Mouse (Mus musculus) cerebellum, adult 2 months (tissue): ENCODE measurements at regions not wholly inside any gene's neighbourhood (a gene's known extent, or its start where the extent isn't known, plus 50 kb on each side); places are given as distances from the start of the nearest gene placed in this dataset.

Source experiments
- DNase-seq, 2 experiments: peaks; one replicate each; pipeline ENCODE4 v3.0.0; 2021
- H3K27ac ChIP-seq: fragments of 200-500 bp; 2 replicates; pipeline ENCODE4 v1.5.1; 2012; ENCODE audit warnings: low read length, control low read depth, inconsistent platforms; ENCODE audit not compliant: insufficient read depth
- H3K27me3 ChIP-seq: fragments of 200-500 bp; 2 replicates; pipeline ENCODE4 v1.6.1; 2012; ENCODE audit warnings: inconsistent platforms, mild to moderate bottlenecking, low read length, moderate library complexity; ENCODE audit not compliant: control insufficient read depth, insufficient read depth
- H3K4me1 ChIP-seq: fragments of 200-500 bp; 2 replicates; pipeline ENCODE4 v1.6.1; 2011; ENCODE audit warnings: low read length; ENCODE audit not compliant: control insufficient read depth, insufficient read depth
- H3K4me3 ChIP-seq: fragments of 200-500 bp; replicated peaks from 2 replicates; pipeline ENCODE3; 2011; ENCODE audit warnings: mild to moderate bottlenecking, low read depth, low read length, control low read depth; ENCODE audit not compliant: insufficient read depth
- CTCF ChIP-seq: fragments of 200-500 bp; IDR thresholded peaks from 2 replicates; pipeline ENCODE4 v1.5.1; 2011; ENCODE audit warnings: low read depth, mild to moderate bottlenecking, control low read depth, low read length, moderate library complexity, borderline replicate concordance; ENCODE audit not compliant: insufficient read depth
- POLR2A ChIP-seq: fragments of 200-500 bp; IDR thresholded peaks from 2 replicates; pipeline ENCODE4 v1.6.1; 2011; ENCODE audit warnings: low read length, control low read depth, borderline replicate concordance; ENCODE audit not compliant: insufficient read depth
- WGBS: fragments of 180-500 bp; shearing (Covaris S2); methylation state at CpG from one replicate; pipeline ENCODE4 v1.1.7; 2018; 5-methylcytosine and 5-hydroxymethylcytosine counted together

DNA sequence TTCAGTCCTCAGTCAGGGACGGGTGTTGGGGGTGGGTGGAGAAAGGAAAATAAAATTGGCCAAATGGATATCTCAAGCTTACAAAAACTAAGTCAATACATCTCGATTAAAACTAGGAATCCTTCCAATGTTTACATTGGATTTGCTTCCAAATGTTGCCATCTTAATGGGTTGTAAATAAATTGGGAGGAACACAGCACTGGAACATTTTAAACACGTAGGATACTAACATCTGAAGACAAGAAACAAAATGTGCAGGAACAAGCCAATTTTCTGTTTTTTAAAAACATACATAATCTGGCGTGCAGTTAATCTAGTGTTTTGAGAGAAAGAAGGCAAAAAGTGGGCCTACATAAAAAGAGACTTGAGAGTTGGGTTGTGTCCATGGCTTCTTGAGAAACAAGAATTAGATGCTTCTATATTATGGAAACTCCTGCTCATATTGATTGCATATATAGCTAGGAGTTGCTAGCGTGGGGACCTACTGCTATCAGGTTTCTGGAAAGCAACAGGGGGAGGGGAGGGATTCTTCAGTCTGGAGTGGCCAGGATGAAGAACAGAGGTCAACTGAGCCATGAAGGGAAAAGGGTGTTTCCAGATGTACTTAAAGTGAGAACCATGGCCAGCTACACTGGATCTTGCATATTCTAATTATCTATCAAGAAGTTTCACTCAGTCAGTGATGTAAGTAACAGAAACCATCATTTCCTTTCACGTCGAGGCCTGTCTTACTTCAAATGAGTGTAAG is 330.2 kb downstream of the Rnd3 start:
- no peak for TF ChIP-seq CTCF
- no peak for TF ChIP-seq POLR2A
- no peak overlapping the region for H3K27ac ChIP-seq
- no peak for DNase-seq
- 86% methylated on average over 7 of the region's 7 CpGs for WGBS
- no peak overlapping the region for H3K4me3 ChIP-seq
- no peaks in the 10 kb centered on the region for H3K27me3 ChIP-seq
- no peaks in the 10 kb centered on the region for H3K4me1 ChIP-seq

DNA sequence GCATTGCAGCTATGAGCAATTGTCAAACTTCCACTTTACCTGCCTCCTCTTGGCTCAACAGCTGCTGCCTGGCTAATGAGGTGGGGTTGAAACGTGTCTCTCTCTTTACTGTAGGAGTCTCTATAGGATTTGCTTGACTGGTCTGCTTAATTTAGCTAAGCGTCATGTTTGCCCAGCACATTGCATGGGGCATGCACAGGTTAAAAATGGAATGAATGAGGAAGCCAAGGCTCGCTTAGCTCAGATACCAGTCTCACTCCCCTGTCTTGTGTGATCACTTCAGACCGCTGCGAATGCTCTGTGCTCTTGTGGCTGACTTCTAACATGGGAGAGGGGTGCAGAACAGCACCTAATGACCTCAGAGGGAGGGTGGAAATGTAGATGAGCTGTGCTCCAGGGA is 332.5 kb downstream of the Rnd3 start:
- no peaks in the 10 kb centered on the region for H3K27me3 ChIP-seq
- TF ChIP-seq POLR2A: no peak
- no peak for TF ChIP-seq CTCF
- H3K4me3 ChIP-seq: no peak overlapping the region
- DNase-seq: no peak
- 77% methylated on average over 5 of the region's 5 CpGs for WGBS
- H3K4me1 ChIP-seq: no peaks in the 10 kb centered on the region
- no peak overlapping the region for H3K27ac ChIP-seq

DNA sequence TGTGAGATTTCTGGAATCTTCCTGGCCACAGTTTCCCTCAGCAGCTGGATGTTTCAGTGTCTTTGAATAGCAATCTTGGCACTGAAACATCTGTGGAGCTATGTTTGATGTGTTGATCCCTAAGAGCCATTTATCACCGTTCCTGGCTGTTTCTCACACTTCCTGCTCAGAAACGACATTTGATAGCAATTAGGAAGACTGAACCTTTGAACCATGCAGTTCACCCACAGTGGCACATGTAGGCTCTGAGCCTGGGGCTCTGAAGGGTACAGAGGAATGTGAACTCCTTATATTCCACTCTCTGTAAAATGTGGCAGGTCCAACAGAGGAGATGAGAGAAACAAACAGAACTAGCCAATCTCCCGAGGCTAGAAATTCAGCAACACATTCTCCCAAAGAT is 333.4 kb downstream of the Rnd3 start:
- DNase-seq: no peak
- no peaks in the 10 kb centered on the region for H3K4me1 ChIP-seq
- H3K27me3 ChIP-seq: no peaks in the 10 kb centered on the region
- no peak overlapping the region for H3K4me3 ChIP-seq
- H3K27ac ChIP-seq: no peak overlapping the region
- WGBS: 68% methylated on average over 3 of the region's 3 CpGs
- TF ChIP-seq CTCF (no peak), POLR2A (no peak)

DNA sequence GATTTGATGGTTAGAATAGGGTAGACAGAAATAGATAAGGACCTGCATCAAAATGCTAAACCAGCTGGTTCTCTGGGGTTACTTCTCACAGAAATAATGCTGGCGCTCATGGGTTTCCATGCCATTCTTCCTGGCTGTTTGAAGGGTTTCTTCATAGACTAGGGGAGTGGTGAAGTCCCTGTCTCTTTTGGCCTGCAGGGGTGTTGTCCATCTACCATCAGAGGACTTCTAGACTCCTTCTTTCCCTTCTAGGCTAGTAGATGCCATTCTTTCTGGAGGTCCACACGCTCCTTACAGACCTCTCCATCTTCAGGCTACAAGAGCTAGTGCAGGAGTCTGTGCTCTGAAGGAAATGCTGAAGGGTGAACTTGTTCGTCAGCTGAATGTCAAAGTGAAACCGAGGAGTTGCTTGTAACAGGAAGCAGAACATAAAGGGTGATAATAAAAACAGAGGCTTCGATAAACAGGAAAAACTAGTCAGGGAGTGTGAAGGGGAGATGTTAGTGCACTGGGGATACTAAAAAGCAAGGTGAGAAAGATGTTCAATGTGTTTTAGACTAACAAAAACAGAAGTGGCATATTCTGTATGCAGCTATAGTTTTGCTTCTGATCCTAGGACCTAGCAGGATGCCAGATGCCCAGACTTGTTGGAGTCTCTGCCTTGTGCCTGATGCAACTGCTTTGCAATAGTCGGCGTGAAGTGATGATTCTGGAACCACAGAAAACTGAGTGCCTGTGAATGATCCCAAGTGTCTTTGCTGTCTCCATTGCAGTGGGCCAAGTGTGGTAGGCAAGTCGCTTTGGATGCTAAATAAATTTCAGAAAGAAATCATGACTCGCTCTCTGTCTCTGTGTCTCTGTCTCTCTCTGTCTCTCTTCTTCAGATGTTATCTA is 335.1 kb downstream of the Rnd3 start:
- TF ChIP-seq CTCF (no peak), POLR2A (no peak)

DNA sequence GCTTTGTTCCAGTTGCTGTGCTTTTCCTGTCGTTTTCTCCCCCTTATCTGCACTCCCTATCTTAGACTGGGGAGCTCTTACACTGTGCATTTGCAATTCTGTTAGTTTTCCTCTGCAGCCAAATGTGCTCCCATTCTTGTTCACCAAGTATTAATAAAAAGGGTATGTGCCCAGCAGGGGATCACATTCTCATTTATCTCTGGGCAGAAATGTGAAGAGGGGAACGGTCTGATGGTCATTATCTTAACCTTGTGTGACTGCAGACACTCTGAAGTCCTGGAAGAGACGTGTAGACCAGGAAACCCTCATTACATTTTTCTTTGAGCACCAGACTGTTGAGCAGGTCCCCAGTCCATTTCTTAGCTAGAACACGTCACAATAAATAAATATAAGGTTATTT is 336.6 kb downstream of the Rnd3 start:
- TF ChIP-seq CTCF (no peak), POLR2A (no peak)
- H3K27me3 ChIP-seq: no peaks in the 10 kb centered on the region
- H3K4me3 ChIP-seq: no peak overlapping the region
- DNase-seq: no peak
- 41% methylated on average over 4 of the region's 4 CpGs for WGBS
- H3K27ac ChIP-seq: no peak overlapping the region
- no peaks in the 10 kb centered on the region for H3K4me1 ChIP-seq

More for the DNA sequence above, 335.1 kb downstream of the Rnd3 start:
- no peak for DNase-seq
- Histone ChIP-seq H3K27ac (no peak overlapping the region), H3K27me3 (no peaks in the 10 kb centered on the region), H3K4me3 (no peak overlapping the region), H3K4me1 (no peaks in the 10 kb centered on the region)
- 93% methylated on average over 9 of the region's 9 CpGs for WGBS

DNA sequence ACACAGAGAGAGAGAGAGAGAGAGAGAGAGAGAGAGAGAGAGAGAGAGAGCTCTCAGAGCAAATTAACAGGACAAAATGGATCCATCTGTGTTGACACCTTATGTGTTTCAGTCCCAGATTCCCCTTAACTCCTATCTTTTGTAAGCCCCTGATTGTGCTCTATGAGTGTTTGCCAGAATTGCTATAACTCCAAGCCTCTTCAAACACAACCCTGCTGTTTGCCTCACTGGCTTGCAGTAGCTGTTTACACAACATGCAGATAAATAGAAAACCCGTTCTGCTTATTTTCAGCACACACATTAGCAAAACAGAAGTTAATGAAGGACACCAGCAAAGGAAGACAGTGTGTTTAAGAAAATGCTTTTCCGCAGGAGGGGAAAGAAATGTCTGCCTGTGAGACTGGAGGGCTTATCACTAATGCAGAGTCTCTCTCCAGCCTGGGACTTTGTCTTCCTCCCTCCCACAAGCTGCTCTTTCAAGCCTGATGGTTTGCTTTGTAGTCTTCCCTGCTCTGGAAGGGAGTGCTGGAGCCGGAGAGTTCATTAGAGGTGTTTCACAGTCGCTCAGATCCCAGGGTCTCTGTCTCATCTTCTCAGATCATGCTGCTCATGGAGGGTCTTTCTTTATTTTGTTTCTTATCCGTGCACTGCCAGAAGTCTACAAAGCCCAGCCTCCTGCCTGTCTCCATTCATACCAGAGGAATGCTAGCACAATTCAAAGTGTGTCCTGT is 338.4 kb downstream of the Rnd3 start:
- H3K27me3 ChIP-seq: no peaks in the 10 kb centered on the region
- no peak overlapping the region for H3K27ac ChIP-seq
- no peak for TF ChIP-seq CTCF
- TF ChIP-seq POLR2A: no peak
- DNase-seq: no peak
- H3K4me3 ChIP-seq: no peak overlapping the region
- WGBS: 54% methylated on average over 5 of the region's 5 CpGs
- H3K4me1 ChIP-seq: no peaks in the 10 kb centered on the region

DNA sequence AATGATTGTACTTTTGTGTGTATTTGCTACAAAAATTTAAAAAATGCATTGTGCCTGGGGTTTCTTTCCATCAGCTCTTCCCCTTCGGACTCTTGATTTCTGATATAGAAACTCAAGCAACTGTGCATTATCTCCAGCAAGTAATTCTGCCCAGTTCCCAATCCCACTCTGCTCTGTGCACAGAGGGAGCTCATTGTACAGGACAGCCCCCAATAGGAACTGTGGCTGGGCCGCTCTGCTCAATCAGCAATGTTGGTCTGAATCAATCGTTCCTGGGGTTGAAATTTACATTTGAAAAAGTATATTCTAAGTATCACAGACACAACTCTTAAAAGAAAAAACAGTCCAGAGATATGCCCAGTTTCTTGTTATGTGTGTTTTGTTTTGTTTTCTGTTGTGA is 339.1 kb downstream of the Rnd3 start:
- TF ChIP-seq CTCF (no peak), POLR2A (no peak)
- H3K27ac ChIP-seq: no peak overlapping the region
- 68% methylated on average over 3 of the region's 3 CpGs for WGBS
- no peak for DNase-seq
- H3K4me1 ChIP-seq: no peaks in the 10 kb centered on the region
- H3K4me3 ChIP-seq: no peak overlapping the region
- no peaks in the 10 kb centered on the region for H3K27me3 ChIP-seq
